Mouse (Mus musculus): ENCODE data around the gene Pon1. TPM values are rescaled to one million over a fixed set of nuclear protein-coding genes. Genes with fewer than 3 reads are reported as not detected.

The Pon1 gene
- polyA plus RNA-seq, 1 experiment from 2014 or later, result 0.25 TPM

DNA sequence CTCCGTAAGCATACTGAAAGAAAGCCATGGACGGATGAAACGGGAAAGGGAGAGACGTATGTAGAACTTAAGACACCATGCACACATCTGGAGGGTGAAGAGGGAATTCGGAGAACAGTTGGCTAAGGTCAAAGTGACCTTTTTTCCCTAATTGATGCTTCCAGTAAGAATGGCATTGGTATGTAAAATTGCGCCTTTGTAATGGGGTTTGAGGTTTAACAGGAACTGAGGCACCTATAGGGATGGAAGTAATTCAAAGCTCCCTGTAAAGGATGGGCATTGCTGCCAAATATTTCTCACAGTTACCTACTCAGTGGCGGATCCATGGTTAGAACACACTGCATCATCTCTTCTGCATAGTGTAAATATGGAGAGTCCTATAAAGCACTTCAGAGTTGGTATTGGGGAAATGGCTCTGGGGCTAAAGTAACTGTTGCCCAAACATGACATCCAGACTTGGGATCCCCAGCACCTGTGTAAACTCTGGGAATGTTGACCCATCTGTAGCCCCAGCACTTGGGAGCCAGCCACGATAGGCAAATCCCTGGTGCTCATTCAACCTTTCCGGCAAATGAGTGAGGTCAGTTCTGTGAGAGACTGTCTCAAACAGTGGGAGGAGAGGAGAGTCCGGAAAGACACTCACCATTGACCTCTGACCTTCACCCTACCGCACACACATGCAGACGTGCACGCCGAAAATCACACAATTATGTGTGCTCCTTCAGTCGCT, 74.4 kb downstream of the Pon1 start:
- Histone ChIP-seq H3K9ac (replicated peaks; ENCODE audit: low read depth, low read length) (no peak overlapping the region), H3K9me3 (ENCODE audit: control insufficient read depth, low read length) (no peaks in the 10 kb centered on the region), H3K27ac (ENCODE audit: low read length) (no peak overlapping the region), H3K27me3 (replicated peaks; ENCODE audit: control insufficient read depth, insufficient read depth, low read length) (no peaks in the 10 kb centered on the region), H3K36me3 (ENCODE audit: control insufficient read depth, insufficient read depth) (peaks cover 8% of the 10 kb centered on the region), H3K4me3 (replicated peaks; ENCODE audit: low read length) (no peak overlapping the region), H3K4me2 (ENCODE audit: low read length) (no peak overlapping the region), H3K4me1 (replicated peaks; ENCODE audit: control insufficient read depth, insufficient read depth, low read length) (0 out of 2 replicates have a peak, but pooled peaks cover 2% of the 10 kb centered on the region)
- 92% methylated on average over 15 of the region's 15 CpGs for WGBS
- no peak for ATAC-seq

Other genes with a start within 250 kb of the Pon1 start
- 2.6 and 3.5 TPM in 2 replicates for gene Pon3, start 62.3 kb upstream of the Pon1 start, polyA plus RNA-seq (2015; fragmentation: Nextera tagmentation; extraction: Ambion mirVana)
- gene Pon2, start 104.5 kb upstream of the Pon1 start, polyA plus RNA-seq (2015; fragmentation: Nextera tagmentation; extraction: Ambion mirVana), result 22.1 and 23.4 TPM in 2 replicates
- 10.8 and 16.4 TPM in 2 replicates for gene Asb4, start 189.4 kb upstream of the Pon1 start, polyA plus RNA-seq (2015; fragmentation: Nextera tagmentation; extraction: Ambion mirVana)